ENCODE assay signal across 19 mouse cellular contexts in genomic region chr1:180792814-180793213, GRCm38 (mm10). TPM values are rescaled to one million over a fixed set of nuclear protein-coding genes. Genes with fewer than 3 reads are reported as not detected.
DNase-seq lines count a peak whose midpoint lies in the region; TF ChIP-seq lines count a peak whose summit lies in the region.
"Had no signal": no experiment of that assay in that cellular context is flagged by ENCODE, and none has a peak within 500 bp of the region (broad histone marks: within the 10 kb centered on the region; RNA-seq: fewer than 3 reads in every experiment).

No protein-coding gene starts in this region.

- no peak for TF ChIP-seq CTCF in E14TG2a.4 (conservative IDR thresholded peaks at IDR 0.05; ENCODE audit: low read length)

- H3K4me3 ChIP-seq in E14TG2a.4 (replicated peaks; ENCODE audit: low read length): peak overlapping the region; percentile 75; the same call in 1 of the 2 replicates
- H3K4me3 ChIP-seq: intestine, embryonic 15.5 days; liver, embryonic 15.5 days; lung, embryonic 15.5 days; midbrain, embryonic 13.5 days; neural tube, embryonic 13.5 days had no signal

- peaks cover 28% of the 10 kb centered on the region for H3K4me1 ChIP-seq in E14TG2a.4 (replicated peaks; ENCODE audit: low read depth, low read length)

- DNase-seq in 3134 (ENCODE audit: extremely low read depth, insufficient read length, low spot score): peak; percentile 50
- DNase-seq in cerebellum, adult 11 months: peak; percentile 61
- peak; percentile 82 for DNase-seq in cerebellum, adult 9-11 months
- DNase-seq in layer of hippocampus, adult 11-12 months (ENCODE audit: low spot score): no peak
- no peak for DNase-seq in layer of hippocampus, postnatal 10 days (ENCODE audit: low spot score in 2 of 2)
- DNase-seq in gastrocnemius, adult 18-20 months (ENCODE audit: low spot score): no peak
- no peak for DNase-seq in kidney, adult 11 months
- DNase-seq: gastrocnemius, postnatal 14 days; heart, postnatal 36 days; thymus, adult 2 months had no signal

- H3K9me3 ChIP-seq in E14TG2a.4 (ENCODE audit: low read length): no peaks in the 10 kb centered on the region
- H3K9me3 ChIP-seq: heart, embryonic 15.5 days; intestine, embryonic 15.5 days; liver, embryonic 15.5 days; lung, embryonic 15.5 days; midbrain, embryonic 13.5 days had no signal

- H3K27me3 ChIP-seq in E14TG2a.4 (ENCODE audit: insufficient read depth, low read length): peaks cover 8% of the 10 kb centered on the region
- H3K27me3 ChIP-seq: heart, embryonic 15.5 days; intestine, embryonic 15.5 days; lung, embryonic 15.5 days; neural tube, embryonic 13.5 days had no signal

- no peaks in the 10 kb centered on the region for H3K36me3 ChIP-seq in E14TG2a.4 (ENCODE audit: insufficient read depth, low read length)
- H3K36me3 ChIP-seq: forebrain, embryonic 10.5 days; heart, embryonic 15.5 days; hindbrain, embryonic 13.5 days; intestine, embryonic 15.5 days; liver, embryonic 15.5 days; lung, embryonic 15.5 days; midbrain, embryonic 13.5 days; neural tube, embryonic 13.5 days had no signal

RNA-seq across cellular contexts. Expression of gene H3f3a, which starts 20.9 kb away (rescaled TPM):
- 100 to 1,000 TPM; 476 to 478 TPM for total RNA-seq in layer of hippocampus, postnatal 10 days (2021)
- 100 to 1,000 TPM; 285 to 302 TPM for total RNA-seq in gastrocnemius, adult 18-20 months (2021)

RNA-seq across cellular contexts. Expression of gene Sde2, which starts 58.1 kb away (rescaled TPM):
- 10 to 100 TPM; 20.9 to 22.4 TPM for total RNA-seq in layer of hippocampus, postnatal 10 days (2021)
- 1 to 10 TPM; 7.1 to 9.6 TPM for total RNA-seq in gastrocnemius, adult 18-20 months (2021)

Comparison
In these comparisons a context has a peak if more than half of its experiments do, and no peak if none do; other contexts are left out.
1. DNase-seq: peak in 3134 (single experiment), cerebellum, adult 11 months (single experiment) and cerebellum, adult 9-11 months (single experiment); none in layer of hippocampus, adult 11-12 months (single experiment), layer of hippocampus, postnatal 10 days (0 of 2), gastrocnemius, adult 18-20 months (single experiment) and kidney, adult 11 months (single experiment).